Mouse (Mus musculus) lung, embryonic 15.5 days (tissue): ENCODE results near the gene Catsper3. TPM values are rescaled to one million over a fixed set of nuclear protein-coding genes. Genes with fewer than 3 reads are reported as not detected.

Experiments used
- ATAC-seq: fragments of 200-750 bp; cut with Nextera tagmentation; 2 replicates; pipeline ENCODE4 v1.8.0; 2017; ENCODE audit warnings: moderate number of reproducible peaks, borderline replicate concordance; ENCODE audit not compliant: low FRiP score, low TSS enrichment; ENCODE audit errors: extremely low read depth
- H3K27ac ChIP-seq: fragments of 300-500 bp; sonication (generic); 2 replicates; pipeline ENCODE4 v1.5.1; 2015; ENCODE audit warnings: moderate library complexity, mild to moderate bottlenecking, inconsistent platforms
- H3K27me3 ChIP-seq: fragments of 300-500 bp; sonication (generic); 2 replicates; pipeline ENCODE4 v1.6.1; 2015; ENCODE audit warnings: inconsistent platforms
- H3K36me3 ChIP-seq: fragments of 300-500 bp; sonication (generic); 2 replicates; pipeline ENCODE4 v1.6.1; 2015; ENCODE audit warnings: inconsistent platforms
- H3K4me1 ChIP-seq: fragments of 300-500 bp; sonication (generic); 2 replicates; pipeline ENCODE4 v1.6.1; 2015; ENCODE audit warnings: inconsistent platforms
- H3K4me2 ChIP-seq: fragments of 300-500 bp; sonication (generic); 2 replicates; pipeline ENCODE4 v1.6.1; 2015; ENCODE audit warnings: inconsistent platforms, mild to moderate bottlenecking, moderate library complexity
- H3K4me3 ChIP-seq: fragments of 300-500 bp; sonication (generic); 2 replicates; pipeline ENCODE4 v1.5.1; 2015; ENCODE audit warnings: mild to moderate bottlenecking, inconsistent platforms
- H3K9ac ChIP-seq: fragments of 300-500 bp; sonication (generic); 2 replicates; pipeline ENCODE4 v1.6.1; 2015; ENCODE audit warnings: inconsistent platforms
- H3K9me3 ChIP-seq: fragments of 300-500 bp; sonication (generic); 2 replicates; pipeline ENCODE4 v1.6.1; 2016; ENCODE audit warnings: inconsistent platforms
- WGBS: fragments of 180-500 bp; shearing (Covaris S2); methylation state at CpG from one replicate; pipeline ENCODE4 v1.1.7; 2015; 5-methylcytosine and 5-hydroxymethylcytosine counted together
- polyA plus RNA-seq: library from polyadenylated mRNA; unstranded; fragments of >200 nt; fragmentation: Nextera tagmentation; extraction: Ambion mirVana; gene quantifications from 2 replicates; pipeline ENCODE4 v1.2.1, GENCODE M21; 2015

The Catsper3 gene
- polyA plus RNA-seq = not detected in 2 replicates

GRCm38 (mm10) chr13:55784268-55784667 lies at the start of gene Catsper3:
Gene Catsper3 (plus strand): TSS chr13:55784568.
- Histone ChIP-seq H3K4me1 (no peaks in the 10 kb centered on the region), H3K4me3 (no peak within 1 kb of the TSS), H3K27me3 (no peaks in the 10 kb centered on the region), H3K27ac (no peak within 1 kb of the TSS), H3K9ac (no peak within 1 kb of the TSS), H3K4me2 (no peak within 1 kb of the TSS), H3K36me3 (no peaks in the 10 kb centered on the region), H3K9me3 (no peaks in the 10 kb centered on the region)
- ATAC-seq = no peak
- 64% methylated on average over 3 of the region's 3 CpGs for WGBS

- 88% methylated on average over 8 of the region's 8 CpGs for WGBS
- no peaks in the 10 kb centered on the region for H3K9me3 ChIP-seq
- no peak overlapping the region for H3K9ac ChIP-seq
- H3K4me1 ChIP-seq = no peaks in the 10 kb centered on the region
- no peak overlapping the region for H3K4me2 ChIP-seq
- H3K27ac ChIP-seq = no peak overlapping the region
- no peaks in the 10 kb centered on the region for H3K36me3 ChIP-seq
- H3K27me3 ChIP-seq = no peaks in the 10 kb centered on the region
- ATAC-seq = no peak
- no peak overlapping the region for H3K4me3 ChIP-seq
These were observed 46.5 kb upstream of the Catsper3 start for GRCm38 (mm10) chr13:55737885-55738284.

GRCm38 (mm10) chr13:55742306-55742705 lies 42.1 kb upstream of the Catsper3 start:
- WGBS = 65% methylated on average over 8 of the region's 8 CpGs
- Histone ChIP-seq H3K9ac (no peak overlapping the region), H3K27ac (no peak overlapping the region), H3K4me1 (no peaks in the 10 kb centered on the region), H3K27me3 (no peaks in the 10 kb centered on the region), H3K9me3 (no peaks in the 10 kb centered on the region), H3K36me3 (no peaks in the 10 kb centered on the region), H3K4me3 (no peak overlapping the region), H3K4me2 (no peak overlapping the region)
- ATAC-seq = no peak

GRCm38 (mm10) chr13:55754380-55754779 lies 30.0 kb upstream of the Catsper3 start:
- Histone ChIP-seq H3K9me3 (no peaks in the 10 kb centered on the region), H3K4me3 (no peak overlapping the region), H3K4me2 (no peak overlapping the region), H3K27ac (no peak overlapping the region), H3K4me1 (peaks cover 10% of the 10 kb centered on the region), H3K36me3 (no peaks in the 10 kb centered on the region), H3K27me3 (no peaks in the 10 kb centered on the region), H3K9ac (no peak overlapping the region)
- no peak for ATAC-seq
- WGBS = 75% methylated on average over 13 of the region's 13 CpGs

- Histone ChIP-seq H3K9ac (0 out of 2 replicates have a peak overlapping the region, but pooled peaks have one; percentile 4), H3K4me2 (peak overlapping the region; percentile 43), H3K4me3 (0 out of 2 replicates have a peak overlapping the region, but pooled peaks have one; percentile 5), H3K27ac (no peak overlapping the region), H3K9me3 (no peaks in the 10 kb centered on the region), H3K27me3 (no peaks in the 10 kb centered on the region), H3K4me1 (peaks cover 10% of the 10 kb centered on the region), H3K36me3 (no peaks in the 10 kb centered on the region)
- 28% methylated on average over 8 of the region's 8 CpGs for WGBS
- no peak for ATAC-seq
These were observed 27.6 kb upstream of the Catsper3 start for GRCm38 (mm10) chr13:55756789-55757188.

- 80% methylated on average over 6 of the region's 6 CpGs for WGBS
- H3K4me3 ChIP-seq = no peak overlapping the region
- H3K4me2 ChIP-seq = no peak overlapping the region
These were observed 26.7 kb upstream of the Catsper3 start for GRCm38 (mm10) chr13:55757645-55758044.

GRCm38 (mm10) chr13:55760576-55760975 lies 23.8 kb upstream of the Catsper3 start:
- H3K9ac ChIP-seq = no peak overlapping the region
- WGBS = 70% methylated on average over 10 of the region's 10 CpGs
- no peak overlapping the region for H3K4me3 ChIP-seq
- H3K27ac ChIP-seq = no peak overlapping the region
- no peaks in the 10 kb centered on the region for H3K9me3 ChIP-seq
- H3K4me1 ChIP-seq = peaks cover 10% of the 10 kb centered on the region
- no peak overlapping the region for H3K4me2 ChIP-seq
- no peaks in the 10 kb centered on the region for H3K27me3 ChIP-seq
- H3K36me3 ChIP-seq = no peaks in the 10 kb centered on the region
- no peak for ATAC-seq

More at GRCm38 (mm10) chr13:55757645-55758044, 26.7 kb upstream of the Catsper3 start:
- no peak overlapping the region for H3K27ac ChIP-seq
- H3K27me3 ChIP-seq = no peaks in the 10 kb centered on the region
- H3K4me1 ChIP-seq = peaks cover 10% of the 10 kb centered on the region
- H3K36me3 ChIP-seq = no peaks in the 10 kb centered on the region
- ATAC-seq = no peak
- no peaks in the 10 kb centered on the region for H3K9me3 ChIP-seq
- H3K9ac ChIP-seq = no peak overlapping the region

GRCm38 (mm10) chr13:55761486-55761885 lies 22.9 kb upstream of the Catsper3 start:
- Histone ChIP-seq H3K4me2 (no peak overlapping the region), H3K4me1 (peaks cover 8% of the 10 kb centered on the region), H3K27ac (no peak overlapping the region), H3K9me3 (no peaks in the 10 kb centered on the region), H3K27me3 (no peaks in the 10 kb centered on the region), H3K36me3 (no peaks in the 10 kb centered on the region), H3K9ac (no peak overlapping the region), H3K4me3 (no peak overlapping the region)
- 57% methylated on average over 10 of the region's 10 CpGs for WGBS
- ATAC-seq = no peak

- 77% methylated on average over 7 of the region's 7 CpGs for WGBS
- no peak overlapping the region for H3K9ac ChIP-seq
- no peaks in the 10 kb centered on the region for H3K36me3 ChIP-seq
- no peaks in the 10 kb centered on the region for H3K27me3 ChIP-seq
- no peak overlapping the region for H3K27ac ChIP-seq
- ATAC-seq = no peak
- no peaks in the 10 kb centered on the region for H3K4me1 ChIP-seq
- H3K4me3 ChIP-seq = no peak overlapping the region
- no peaks in the 10 kb centered on the region for H3K9me3 ChIP-seq
- H3K4me2 ChIP-seq = no peak overlapping the region
These were observed 10.0 kb upstream of the Catsper3 start for GRCm38 (mm10) chr13:55774352-55774751.

- H3K36me3 ChIP-seq = no peaks in the 10 kb centered on the region
- no peaks in the 10 kb centered on the region for H3K27me3 ChIP-seq
- H3K9ac ChIP-seq = no peak overlapping the region
- H3K4me2 ChIP-seq = no peak overlapping the region
- H3K9me3 ChIP-seq = no peaks in the 10 kb centered on the region
- no peak for ATAC-seq
- no peak overlapping the region for H3K4me3 ChIP-seq
- H3K27ac ChIP-seq = no peak overlapping the region
- no peaks in the 10 kb centered on the region for H3K4me1 ChIP-seq
- 29% methylated on average over 11 of the region's 11 CpGs for WGBS
These were observed 9.3 kb upstream of the Catsper3 start for GRCm38 (mm10) chr13:55775056-55775455.

GRCm38 (mm10) chr13:55786120-55786519 lies 1.8 kb downstream of the Catsper3 start:
- no peaks in the 10 kb centered on the region for H3K27me3 ChIP-seq
- no peak overlapping the region for H3K4me2 ChIP-seq
- no peak overlapping the region for H3K4me3 ChIP-seq
- H3K36me3 ChIP-seq = no peaks in the 10 kb centered on the region
- WGBS = 40% methylated on average over 11 of the region's 11 CpGs
- no peak overlapping the region for H3K9ac ChIP-seq
- no peaks in the 10 kb centered on the region for H3K9me3 ChIP-seq
- ATAC-seq = no peak
- H3K4me1 ChIP-seq = no peaks in the 10 kb centered on the region
- H3K27ac ChIP-seq = no peak overlapping the region

- Histone ChIP-seq H3K4me2 (no peak overlapping the region), H3K9ac (no peak overlapping the region)
- WGBS = 75% methylated on average over 2 of the region's 2 CpGs
These were observed 16.9 kb downstream of the Catsper3 start for GRCm38 (mm10) chr13:55801246-55801645.

GRCm38 (mm10) chr13:55803973-55804372 lies 19.6 kb downstream of the Catsper3 start:
- H3K4me1 ChIP-seq = no peaks in the 10 kb centered on the region
- 79% methylated on average over 1 of the region's 1 CpGs for WGBS
- H3K36me3 ChIP-seq = no peaks in the 10 kb centered on the region
- H3K4me2 ChIP-seq = no peak overlapping the region
- H3K27ac ChIP-seq = no peak overlapping the region
- H3K27me3 ChIP-seq = no peaks in the 10 kb centered on the region; the same call in 1 of the 2 replicates
- no peak for ATAC-seq
- no peak overlapping the region for H3K4me3 ChIP-seq
- H3K9me3 ChIP-seq = no peaks in the 10 kb centered on the region
- H3K9ac ChIP-seq = no peak overlapping the region

More at GRCm38 (mm10) chr13:55801246-55801645, 16.9 kb downstream of the Catsper3 start:
- Histone ChIP-seq H3K36me3 (no peaks in the 10 kb centered on the region), H3K27ac (no peak overlapping the region), H3K9me3 (no peaks in the 10 kb centered on the region), H3K4me1 (no peaks in the 10 kb centered on the region), H3K4me3 (no peak overlapping the region), H3K27me3 (no peaks in the 10 kb centered on the region)
- no peak for ATAC-seq
